Mouse (Mus musculus): ENCODE results near the gene Wnt6.

DNA sequence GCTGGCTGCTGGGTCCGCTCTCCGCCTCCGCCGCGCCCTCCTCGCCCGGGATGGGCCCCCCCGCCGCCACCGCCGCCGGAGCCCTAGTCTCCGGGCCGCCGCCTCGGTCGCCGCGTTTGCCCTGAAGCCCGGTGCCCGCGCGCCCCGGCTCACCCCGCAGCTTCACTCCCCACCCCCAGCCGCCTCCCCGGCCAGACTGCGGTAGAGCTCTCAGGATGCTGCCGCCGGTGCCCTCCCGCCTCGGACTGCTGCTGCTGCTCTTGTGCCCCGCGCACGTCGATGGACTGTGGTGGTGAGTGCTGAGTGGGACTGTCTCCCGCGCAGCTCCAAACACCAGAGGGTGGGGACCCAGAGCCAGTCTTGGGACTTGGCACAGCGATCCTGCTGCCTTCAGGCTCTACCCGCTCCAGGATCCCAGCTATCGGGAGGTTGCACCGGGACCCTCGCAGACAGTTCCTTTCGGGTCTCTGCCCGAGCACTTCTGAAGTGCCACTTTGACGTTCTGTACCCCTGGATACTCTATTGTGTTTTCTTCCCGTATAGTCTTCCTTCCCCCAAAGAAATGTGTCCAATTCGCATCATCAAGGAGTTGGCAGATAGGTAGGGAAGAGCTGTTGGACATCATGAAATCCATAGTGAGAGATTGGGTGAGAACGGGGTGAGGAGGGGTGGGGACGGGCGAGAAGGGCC lies 384 bp downstream of the Wnt6 start:
- TF ChIP-seq CTCF (IDR thresholded peaks at IDR 0.05; ENCODE audit: low read depth) (no peak), EP300 (IDR thresholded peaks at IDR 0.05; ENCODE audit: low read depth) (no peak)

Measured in heart, postnatal 0 days (tissue).